Mouse (Mus musculus) kidney, postnatal 4 days (tissue): ENCODE data around the gene BC048679.

Experiments used
- DNase-seq, 2 experiments: peaks; one replicate each; pipeline ENCODE4 v3.0.0; 2021; ENCODE audit warnings: mixed read lengths in 2 of 2

Gene BC048679

DNA sequence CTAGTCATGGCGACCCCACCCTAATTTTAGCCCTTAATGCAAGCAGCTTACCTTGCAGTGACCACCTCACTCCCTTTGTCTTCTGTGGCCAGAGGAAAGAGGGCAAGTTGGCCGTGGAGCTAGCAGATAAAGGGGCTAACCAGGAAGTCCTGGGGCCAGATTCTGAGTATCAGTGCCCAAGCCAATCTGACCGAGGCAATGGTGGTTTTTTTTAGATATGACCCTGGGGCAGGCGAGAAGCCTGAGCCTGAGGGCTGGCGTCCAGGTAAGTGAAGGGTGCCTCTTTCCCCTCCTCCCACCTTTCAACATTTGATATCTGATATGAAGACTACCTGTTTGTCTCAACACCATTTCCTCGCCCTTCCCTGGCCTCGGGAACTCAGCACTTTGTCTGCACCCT, at the start of gene BC048679:
Gene BC048679, minus strand, starts transcription at position 101 of the 400 bp plus-strand sequence.
- DNase-seq = no peak

DNA sequence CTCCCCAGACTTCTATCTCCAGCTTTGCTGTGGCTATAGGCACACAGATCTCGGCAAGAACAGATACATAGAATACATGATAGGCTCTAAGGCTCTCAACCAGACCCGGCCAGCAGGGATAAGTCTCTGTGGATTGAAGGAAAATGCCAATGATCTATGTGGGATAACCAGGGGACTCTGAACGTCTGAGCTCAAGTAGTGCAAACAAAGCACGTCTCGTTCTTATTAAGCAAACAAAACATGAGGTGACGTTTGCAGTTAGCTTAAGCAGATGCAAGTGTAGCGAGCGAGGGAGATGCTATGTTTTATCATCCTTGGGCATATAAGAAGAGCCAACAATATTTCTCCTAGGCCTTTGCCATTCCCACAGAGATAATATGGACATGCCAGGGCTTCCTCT, 44.9 kb upstream of the BC048679 start:
- DNase-seq = no peak

DNA sequence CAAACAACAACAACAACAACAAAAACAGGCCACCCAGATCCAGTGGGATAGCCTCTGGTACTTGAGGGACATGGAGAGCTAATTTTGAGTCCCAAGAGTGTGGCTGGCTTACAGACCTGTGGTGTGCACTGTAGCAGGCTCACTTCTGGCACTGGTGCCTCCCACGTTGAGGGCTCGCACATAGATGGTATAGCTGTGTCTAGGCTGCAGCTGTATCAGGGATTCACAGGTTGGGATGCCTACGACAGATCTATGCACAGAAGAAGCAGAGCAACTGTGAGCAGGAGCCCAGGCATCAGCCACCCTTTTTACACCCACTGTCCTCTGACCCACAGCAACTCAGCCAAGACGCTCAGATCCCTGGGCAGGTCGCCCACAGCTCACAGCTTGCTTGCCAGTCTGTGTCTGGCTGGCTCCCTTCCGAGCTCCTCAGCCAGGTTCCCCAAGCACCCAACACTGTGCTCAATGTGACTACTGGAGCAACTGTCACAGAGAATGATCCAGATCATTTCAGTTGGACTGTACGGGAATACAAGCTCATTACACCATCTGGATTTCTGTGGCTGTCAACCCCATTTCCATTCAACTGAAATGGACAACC, 43.9 kb upstream of the BC048679 start:
- DNase-seq = no peak

DNA sequence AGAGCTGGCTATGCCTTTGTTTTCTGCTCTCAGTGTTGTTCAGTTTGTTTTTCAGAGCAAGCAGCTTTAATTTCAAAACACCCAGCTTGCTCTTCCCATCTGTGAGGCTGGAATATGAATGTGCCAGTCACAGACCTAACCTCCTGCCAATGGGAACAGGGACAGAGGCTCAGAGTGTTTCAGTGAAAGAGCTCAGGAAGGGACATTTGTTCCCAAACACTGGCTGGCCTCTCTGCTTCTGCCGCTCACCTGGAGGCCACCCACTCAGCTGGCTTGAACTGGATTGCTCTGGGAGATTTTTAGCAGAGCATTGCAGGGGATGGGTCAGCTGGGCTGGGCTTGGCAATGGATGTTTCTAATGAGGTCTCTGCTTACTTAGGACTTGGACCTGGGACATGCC, 42.9 kb upstream of the BC048679 start:
- DNase-seq = no peak

DNA sequence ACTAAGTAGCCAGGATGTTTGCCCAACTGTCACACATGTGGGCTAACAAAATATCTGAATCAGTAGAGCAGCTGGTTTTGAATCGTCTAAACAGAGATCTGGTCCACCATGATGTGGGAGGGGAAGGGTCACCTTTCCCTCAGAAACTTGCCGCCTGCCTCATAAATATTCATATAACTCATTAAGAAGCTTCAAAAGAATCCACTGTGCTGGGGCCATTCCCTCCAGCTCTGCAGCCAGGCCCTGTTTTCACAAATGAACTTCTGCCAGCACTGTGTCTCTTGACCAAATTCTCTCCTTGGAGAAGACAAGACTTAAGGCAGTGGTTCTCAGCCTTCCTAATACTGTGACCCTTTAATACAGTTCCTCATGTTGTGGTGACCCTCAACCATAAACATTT, 41.5 kb upstream of the BC048679 start:
- DNase-seq = no peak

DNA sequence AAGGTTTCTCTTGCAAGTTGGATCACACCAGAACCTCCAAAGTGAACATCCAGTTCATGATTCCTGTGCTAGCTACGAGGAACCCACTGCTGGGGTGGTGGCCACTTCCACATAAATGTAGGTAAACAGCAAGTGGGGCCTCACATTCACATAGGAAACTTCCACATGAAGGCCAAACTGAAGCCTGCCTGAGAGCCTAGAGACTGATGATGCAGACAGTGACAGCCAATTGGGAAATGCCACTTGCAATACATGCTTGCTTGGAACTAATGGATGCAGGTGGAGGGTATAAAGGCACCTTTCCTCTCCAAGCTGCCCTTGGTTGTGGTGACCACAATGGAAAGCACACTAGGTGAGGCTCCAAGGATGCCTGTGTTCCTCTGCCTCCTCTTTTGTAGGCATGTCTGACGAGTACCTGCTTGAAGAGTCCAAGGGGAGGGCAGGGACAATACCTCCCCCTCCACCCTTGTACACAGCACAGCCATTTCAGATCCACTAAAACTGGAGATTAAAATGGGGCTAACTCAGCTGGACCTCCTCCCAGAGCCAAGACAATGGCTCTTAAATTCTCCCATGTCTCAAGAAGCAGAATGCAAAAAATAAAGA, 40.1 kb upstream of the BC048679 start:
- DNase-seq = peak; percentile 39 to 63

DNA sequence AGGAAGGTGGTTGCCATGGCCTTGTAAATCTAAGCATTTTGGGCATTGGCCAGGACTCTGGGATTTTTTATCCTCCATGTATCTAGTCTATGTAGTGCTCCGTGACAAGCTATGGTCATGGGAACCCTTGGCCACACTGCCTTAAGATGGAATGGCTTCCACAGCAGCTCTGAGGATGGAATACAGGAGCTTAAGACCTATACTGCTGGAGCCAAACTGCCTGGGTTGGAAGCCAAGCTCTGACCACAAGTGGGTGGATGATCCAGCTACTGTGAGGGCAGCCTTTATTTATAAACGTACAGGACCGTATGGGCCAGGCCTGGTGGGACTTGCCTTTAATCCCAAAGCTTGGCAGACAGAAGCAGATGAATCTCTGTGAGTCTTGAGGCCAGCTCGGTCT, 38.4 kb upstream of the BC048679 start:
- DNase-seq = no peak

DNA sequence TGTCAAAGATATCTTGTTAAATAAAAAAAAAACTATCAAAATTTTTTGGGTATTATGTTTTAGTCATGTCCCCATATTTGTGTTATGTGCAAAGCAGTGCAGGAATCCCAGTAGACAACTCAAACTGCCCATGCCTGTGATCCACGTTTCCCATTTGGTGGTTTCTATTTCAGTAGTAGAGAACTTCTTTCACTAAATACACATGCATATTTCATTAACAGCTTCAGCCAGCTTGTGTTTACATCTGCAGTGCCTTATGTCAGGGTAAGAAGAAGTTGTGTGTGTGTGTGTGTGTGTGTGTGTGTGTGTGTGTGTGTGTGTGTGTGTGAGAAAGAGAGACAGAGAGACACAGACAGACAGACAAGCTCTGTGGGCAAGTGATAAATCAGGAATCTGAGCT, 33.4 kb upstream of the BC048679 start:
- no peak for DNase-seq

DNA sequence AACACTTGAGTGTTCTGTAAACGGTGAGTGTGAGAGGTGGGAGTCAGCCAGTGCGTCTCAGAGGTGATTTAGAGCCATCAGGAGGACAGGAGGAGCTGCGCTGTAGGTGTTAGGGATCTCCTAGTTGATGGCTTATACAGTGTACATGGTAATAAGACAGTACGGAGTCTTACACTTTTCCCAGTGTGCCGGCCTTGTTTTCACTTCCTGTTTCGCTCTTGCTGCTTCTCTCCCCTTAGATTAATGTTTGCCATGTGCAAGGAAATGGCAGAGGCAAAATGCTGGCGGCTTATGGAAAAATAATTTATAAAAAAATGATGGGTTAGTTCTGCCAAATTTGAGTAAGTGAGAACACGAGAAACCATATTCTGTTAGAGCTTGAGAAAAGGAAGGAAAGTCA, 30.8 kb upstream of the BC048679 start:
- no peak for DNase-seq

DNA sequence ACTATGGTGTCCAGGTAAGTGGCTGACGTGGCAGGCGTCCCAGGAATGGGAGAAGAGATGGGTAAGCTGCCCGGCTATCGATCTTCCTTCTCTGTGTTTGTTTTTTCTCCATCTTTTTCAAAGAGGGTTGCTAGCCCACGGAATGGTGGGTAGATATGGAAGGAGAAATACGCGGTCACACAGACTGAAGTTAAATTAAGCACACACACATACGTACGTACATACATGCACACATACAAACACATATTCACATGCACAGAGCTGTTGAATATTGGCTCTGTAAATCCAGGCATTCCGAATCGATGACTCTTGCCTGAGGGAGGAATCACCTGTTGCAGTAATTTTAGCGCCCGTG, 25.6 kb upstream of the BC048679 start:
- DNase-seq = no peak

DNA sequence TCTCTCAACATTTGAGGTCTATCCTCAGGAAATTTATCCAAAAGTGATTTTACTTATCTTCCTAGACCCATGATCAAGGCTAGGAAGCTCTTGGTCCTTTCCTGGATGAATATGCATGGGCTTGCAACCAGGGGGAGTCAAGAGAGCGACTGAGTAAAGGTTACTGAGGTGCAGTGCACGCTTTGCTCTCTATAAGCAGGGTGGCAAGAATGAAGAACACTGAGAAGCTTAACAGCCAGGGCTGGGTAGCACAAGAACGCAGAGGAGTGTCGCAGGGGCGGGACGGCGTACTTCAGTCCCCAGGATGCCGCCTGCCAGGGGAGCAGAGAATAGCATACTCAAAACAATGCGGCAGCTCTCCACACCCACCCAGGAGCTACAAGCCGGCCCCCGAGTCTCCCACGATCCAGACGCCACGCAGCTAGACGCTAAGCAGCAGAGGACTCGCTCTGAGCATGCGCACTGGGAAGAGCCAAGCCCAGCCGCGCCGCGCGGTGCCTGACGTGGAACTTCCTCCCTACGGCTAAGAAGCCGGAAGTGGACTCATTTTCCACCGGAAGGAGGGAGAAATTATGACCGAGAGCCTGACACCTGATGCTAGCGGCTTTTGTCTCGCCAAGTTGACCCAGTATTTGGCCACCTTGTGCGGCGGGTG, 25.1 kb upstream of the BC048679 start:
- DNase-seq = peak; percentile 90 to 93

DNA sequence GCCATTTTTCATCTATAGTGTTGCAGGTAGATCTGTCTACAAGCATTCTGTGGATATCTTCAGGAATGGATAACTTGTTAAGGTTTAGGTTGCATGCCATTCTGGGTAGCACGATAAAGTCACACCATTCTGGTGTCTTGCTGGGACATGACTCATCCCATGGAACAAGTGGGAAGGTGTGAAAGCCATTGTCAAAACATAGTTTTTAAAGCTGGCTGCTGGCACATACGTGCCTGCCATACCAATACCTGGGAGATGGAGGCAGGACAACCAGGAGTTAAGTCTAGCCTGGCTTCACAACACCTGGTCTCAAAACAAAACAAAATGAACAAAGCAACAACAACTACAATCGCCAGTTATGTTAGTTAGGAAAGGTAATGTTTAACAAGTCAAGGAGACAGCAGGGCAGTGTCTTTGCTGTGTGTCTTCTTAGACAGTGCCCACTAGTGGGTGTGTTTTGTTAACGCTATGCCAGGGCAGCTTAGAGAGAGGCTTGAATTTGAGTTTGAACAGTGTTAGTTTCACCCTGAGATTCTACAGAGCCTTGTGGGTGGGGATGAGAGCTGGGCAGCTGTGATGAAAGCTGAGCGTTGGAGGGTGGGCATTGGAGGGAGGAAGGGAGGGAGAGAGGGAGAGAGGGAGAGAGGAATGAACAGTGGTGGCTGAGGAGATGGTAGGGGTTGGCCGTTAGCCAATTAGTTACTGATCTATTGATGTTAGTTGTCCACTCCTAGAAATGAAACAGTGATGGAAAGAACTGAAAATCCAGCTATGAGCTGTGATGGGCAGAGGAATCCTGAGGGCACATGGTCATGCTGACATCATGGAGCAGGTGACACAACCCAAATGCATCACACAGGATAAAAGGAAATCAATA, 18.3 kb upstream of the BC048679 start:
- no peak for DNase-seq

DNA sequence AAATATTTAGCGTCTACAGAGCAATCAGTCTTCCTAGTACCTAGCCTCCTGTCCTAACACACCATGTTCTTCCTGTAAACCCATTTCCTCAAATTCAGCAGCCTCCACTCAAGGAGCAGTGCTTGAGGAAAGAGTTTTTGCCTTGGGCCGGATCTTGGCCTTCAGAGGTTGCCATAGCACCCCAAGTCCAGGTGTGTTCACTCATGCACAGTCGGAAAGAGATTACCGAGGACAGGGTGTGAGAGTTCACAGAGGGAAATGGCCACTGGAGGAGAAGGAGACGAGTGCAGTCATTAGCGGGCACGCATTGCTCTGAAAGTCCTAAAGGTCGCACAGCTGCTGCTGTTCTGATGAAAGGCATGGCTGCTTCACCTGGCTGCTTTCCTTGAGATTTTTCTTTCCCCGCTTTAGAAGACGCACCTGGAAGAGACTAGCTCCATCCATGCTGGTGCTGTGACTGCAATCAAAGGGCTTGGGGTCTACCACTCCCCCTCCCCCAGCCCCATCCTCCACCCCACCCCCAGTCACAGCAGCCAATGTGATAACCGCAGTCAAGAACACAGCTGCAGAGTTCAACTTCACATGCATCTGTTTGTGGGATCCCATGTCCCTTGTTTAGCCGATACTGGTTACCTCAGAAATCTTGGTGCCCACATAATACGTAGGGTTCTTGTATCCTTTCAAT, 17.0 kb upstream of the BC048679 start:
- DNase-seq = peak; percentile 37 to 51

DNA sequence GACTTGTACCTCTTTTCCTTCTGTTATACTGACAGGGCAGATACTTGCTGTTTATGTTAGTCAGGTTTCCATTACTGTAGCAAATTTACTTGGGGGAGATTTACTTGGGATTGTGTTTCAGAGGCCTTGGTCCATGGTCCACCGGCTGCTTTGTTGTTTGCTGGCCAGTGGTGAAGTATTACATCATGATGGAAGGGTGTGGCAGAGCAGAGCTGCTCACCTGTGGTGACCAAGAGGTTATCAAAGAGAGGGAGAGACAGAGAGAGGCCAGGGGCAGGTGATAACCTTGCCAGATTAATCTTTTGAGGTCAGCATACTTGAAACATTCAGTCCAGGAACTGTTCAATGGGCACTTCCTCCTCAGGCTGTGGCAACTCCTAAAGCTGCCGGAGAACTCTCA, 3.0 kb upstream of the BC048679 start:
- no peak for DNase-seq

DNA sequence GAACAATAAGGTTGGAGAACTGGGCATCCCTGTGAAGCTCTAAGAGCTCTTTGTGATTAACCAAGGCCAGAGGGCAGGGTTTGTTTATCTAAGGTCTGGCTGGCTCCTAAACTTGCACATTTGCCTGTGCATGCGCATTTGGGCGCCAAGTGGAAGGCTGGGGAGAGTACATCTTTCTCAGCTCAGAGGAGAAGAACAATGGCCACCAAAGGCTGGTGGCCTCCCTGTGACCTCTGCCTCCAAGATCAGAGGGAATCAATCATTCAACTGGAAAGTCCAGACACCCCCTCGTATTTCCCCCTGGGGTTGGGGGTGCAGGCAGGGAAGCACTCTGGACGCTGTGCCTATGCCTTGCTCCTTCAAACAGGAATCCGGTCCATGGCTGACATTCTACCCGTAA, 910 bp downstream of the BC048679 start:
- DNase-seq = no peak

DNA sequence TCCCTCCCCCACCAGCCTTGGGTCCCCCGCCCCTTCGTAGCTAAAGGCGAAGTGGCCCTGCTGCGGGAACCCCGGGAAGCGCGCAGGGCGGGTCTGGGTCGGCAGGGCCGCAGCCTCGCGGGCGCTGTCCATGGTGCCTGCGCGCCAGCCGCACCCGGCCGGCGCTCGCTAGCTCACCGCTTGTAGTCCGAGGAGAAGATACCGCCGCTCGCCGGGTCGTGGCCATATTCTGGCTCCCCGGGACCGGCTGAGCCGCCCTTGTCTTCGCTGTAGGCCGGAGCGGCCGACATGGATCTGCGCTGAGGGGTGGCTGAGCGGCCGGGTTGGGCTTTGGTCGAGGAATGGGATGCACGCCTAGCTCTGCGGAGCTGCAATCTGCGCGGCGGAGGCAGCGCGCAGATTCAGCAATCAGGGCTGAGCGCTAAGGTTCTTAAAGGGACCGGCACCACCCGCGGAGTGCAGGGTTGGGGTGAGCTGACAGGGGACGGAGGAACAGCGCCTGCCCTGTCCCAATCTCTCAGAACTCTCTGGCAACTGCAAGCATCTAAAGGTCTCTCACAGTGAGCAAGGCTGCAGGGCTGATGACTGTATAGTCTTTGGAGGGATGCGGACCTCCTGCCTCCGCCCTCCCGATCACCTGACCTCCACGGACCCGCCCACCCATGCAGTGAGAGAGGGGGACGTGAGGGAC, 4.6 kb downstream of the BC048679 start, which contains the start of gene Ap3b2:
Gene Ap3b2, minus strand, starts transcription at position 595 of the 691 bp plus-strand sequence.
- peak; percentile 84 to 89 for DNase-seq

DNA sequence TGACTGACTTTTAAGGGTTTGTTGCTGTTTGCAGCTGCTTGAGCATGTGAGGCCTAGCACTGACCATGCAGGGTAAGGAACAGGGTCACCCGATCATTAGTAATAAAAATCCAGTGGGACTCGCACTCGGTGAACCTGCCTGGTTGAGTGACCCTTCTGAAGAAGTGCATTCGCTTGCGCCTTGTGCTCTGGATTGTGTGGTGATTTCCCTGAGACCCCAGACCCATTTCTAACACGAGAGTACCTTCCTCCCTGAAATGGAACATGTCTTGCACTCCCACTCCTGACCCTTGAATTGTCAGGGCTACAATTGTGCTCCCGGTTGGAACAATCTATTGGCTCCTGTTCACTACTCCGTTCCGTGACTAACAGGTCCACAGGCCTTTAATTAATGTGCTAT, 5.5 kb downstream of the BC048679 start:
- no peak for DNase-seq

DNA sequence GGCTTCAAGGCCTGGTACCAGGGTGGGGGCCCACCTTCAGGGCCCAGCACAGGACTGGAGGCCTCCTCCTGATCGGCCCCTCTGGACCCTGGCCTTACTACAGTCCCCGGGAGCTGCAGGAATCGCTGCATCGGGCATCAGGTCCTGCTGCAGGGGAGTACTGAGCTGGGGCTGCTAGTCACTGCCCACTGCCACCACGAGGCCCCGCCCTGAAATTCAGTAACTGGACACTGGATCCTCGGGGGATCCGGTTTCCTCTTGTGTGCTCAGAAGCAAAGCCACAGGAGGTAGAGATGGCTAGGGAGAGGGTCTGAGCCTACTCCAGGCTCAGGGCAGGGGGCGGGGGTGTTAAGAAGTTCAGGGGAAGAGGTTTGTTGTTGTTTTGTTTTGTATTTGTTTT, 8.4 kb downstream of the BC048679 start:
- DNase-seq = peak; percentile 43 to 54

DNA sequence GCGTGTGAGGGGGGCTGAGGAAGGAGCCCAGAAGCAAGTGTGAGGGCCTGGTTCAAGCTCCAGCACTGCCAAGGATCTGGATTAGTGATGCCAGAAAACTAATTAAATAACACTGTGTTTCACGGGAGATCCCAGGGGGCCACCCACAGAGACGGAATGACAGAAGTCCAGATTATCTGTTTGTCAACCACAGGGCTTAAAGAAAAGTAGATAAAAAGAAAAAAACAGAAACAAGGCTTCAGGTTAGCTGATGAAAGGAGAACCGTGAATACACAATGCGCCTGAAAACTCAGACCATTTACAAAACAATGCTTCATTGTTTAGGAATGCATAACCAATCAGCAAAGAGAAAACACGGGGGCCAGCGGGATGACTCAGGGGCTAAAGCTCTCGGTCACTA, 17.3 kb downstream of the BC048679 start:
- no peak for DNase-seq

DNA sequence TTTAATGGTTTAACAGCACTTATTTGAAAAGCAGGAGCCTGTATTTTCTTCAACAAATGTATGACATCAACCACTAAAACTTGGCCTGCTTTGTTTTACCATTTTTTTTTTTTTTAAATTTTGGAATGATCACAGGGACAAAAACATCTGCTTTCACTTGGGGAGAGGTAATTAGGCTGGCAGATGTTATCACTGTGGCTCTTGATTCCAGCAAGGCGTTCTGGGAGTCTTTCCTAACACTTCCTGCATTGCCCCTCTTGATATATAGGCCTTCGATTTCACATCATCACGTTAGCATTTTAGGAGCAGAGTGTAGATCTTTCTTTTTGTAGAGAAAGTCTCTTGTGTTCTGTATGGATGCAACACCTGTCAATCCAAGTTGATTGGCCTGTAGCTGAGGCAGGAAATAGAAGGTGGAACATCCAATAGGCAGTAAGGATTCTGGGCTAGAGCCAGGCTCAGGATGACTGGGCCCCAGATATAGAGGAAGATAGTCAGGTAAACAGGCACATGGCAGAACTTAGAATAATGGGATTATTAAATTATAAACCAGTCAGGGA, 18.5 kb downstream of the BC048679 start:
- DNase-seq = no peak

DNA sequence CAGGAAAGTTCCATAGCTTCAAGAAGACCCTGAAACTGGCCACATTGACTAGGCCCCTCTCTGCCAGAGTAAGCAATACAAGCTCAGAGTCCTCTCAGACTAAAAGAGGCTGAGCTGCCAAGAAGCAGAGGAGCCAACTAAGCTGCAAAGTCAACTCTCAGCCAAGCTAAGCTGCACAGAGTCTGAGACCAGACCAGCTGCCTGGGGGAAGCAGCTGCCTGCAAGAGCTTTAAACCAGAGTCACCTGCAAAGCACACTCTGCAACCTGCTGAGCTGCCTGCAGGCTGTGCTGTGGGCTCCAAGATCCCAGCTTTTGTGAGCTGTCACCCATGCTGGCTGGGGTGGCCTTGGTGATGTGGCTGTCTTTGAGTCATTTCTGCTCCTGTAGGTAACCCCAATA, 19.8 kb downstream of the BC048679 start:
- peak in 1 of 2 experiments; percentile 8 for DNase-seq

DNA sequence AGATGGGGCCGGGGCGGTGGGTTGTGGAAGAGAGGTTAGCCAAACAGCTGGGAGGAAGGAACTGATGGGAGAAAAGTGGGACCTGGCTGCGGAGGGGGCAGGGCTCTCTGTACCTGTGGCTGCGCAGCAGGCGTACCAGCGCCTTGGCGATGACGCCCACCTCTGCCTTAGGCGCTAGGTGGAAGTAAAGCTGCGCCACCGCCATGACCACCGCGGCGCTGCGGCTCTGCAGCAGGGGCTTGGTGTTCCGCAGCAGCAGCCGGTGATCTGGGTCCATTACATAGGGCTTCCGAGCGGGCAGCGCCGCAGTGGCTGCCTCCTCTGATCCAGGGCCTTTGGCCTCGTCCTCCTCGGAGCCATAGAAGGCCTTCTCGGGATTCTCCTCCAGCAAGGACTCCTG, 21.2 kb downstream of the BC048679 start:
- peak; percentile 17 to 45 for DNase-seq
